Mouse (Mus musculus) ES-E14 (cell line): Measurements from ENCODE around the gene Rsg1. TPM values are rescaled to one million over a fixed set of nuclear protein-coding genes. Genes with fewer than 3 reads are reported as not detected.
A peak's percentile ranks its signal among the peaks of the same experiment; 100 is the strongest.

Experiments
- DNase-seq: peaks from one replicate; pipeline ENCODE4 v3.0.0-alpha.2; 2013; ENCODE audit warnings: low read depth, low spot score
- H3K27ac ChIP-seq: 2 replicates; pipeline ENCODE4 v1.5.1; 2012; ENCODE audit warnings: low read depth, mild to moderate bottlenecking, low read length, moderate library complexity, mixed read lengths; ENCODE audit not compliant: poor library complexity, insufficient read depth, severe bottlenecking
- H3K36me3 ChIP-seq: 2 replicates; pipeline ENCODE4 v1.6.1; 2012; ENCODE audit warnings: mild to moderate bottlenecking, low read length, moderate library complexity, mixed read lengths; ENCODE audit not compliant: control insufficient read depth, poor library complexity, insufficient read depth, severe bottlenecking
- H3K4me1 ChIP-seq, 2 experiments: fragments of 150-350 bp in 1 of 2; sonication (generic) in 1 of 2; 2 replicates each; pipeline ENCODE4 v1.6.1; 2012; ENCODE audit warnings: low read length in 2 of 2, mild to moderate bottlenecking in 1 of 2, mixed read lengths in 1 of 2; ENCODE audit not compliant: control insufficient read depth in 2 of 2, insufficient read depth in 2 of 2, poor library complexity in 1 of 2
- H3K4me3 ChIP-seq, 2 experiments: fragments of 150-350 bp in 1 of 2; sonication (generic) in 1 of 2; 2 replicates each; pipeline ENCODE4 v1.5.1; 2012; ENCODE audit warnings: low read length in 2 of 2, low read depth in 1 of 2, mild to moderate bottlenecking in 1 of 2, mixed read lengths in 1 of 2; ENCODE audit not compliant: insufficient read depth in 1 of 2, poor library complexity in 1 of 2, severe bottlenecking in 1 of 2
- H3K9ac ChIP-seq: 2 replicates; pipeline ENCODE4 v1.6.1; 2012; ENCODE audit warnings: low read depth, mild to moderate bottlenecking, low read length, mixed read lengths; ENCODE audit not compliant: poor library complexity, insufficient read depth, severe bottlenecking
- H3K9me3 ChIP-seq: fragments of 150-350 bp; sonication (generic); 2 replicates; pipeline ENCODE4 v1.6.1; 2012; ENCODE audit warnings: low read depth, mild to moderate bottlenecking, low read length; ENCODE audit not compliant: control insufficient read depth, insufficient read depth
- CHD2 ChIP-seq: IDR thresholded peaks from 2 replicates; pipeline ENCODE4 v1.6.1; 2014; ENCODE audit warnings: mild to moderate bottlenecking, low read depth, low read length, inconsistent platforms
- HCFC1 ChIP-seq: IDR thresholded peaks from 2 replicates; pipeline ENCODE4 v1.6.1; 2012; ENCODE audit warnings: low read length, inconsistent platforms, borderline replicate concordance; ENCODE audit not compliant: insufficient read depth
- MAFK ChIP-seq: IDR thresholded peaks from 2 replicates; pipeline ENCODE4 v1.6.1; 2014; ENCODE audit warnings: mild to moderate bottlenecking, low read depth, low read length, inconsistent platforms; ENCODE audit not compliant: insufficient read depth
- ZC3H11A ChIP-seq: IDR thresholded peaks from 2 replicates; pipeline ENCODE4 v1.6.1; 2012; ENCODE audit warnings: low read depth, mild to moderate bottlenecking, inconsistent platforms, low read length, borderline replicate concordance
- ZNF384 ChIP-seq: IDR thresholded peaks from 2 replicates; pipeline ENCODE4 v1.6.1; 2012; ENCODE audit warnings: low read depth, low read length, inconsistent platforms
- in situ Hi-C, 2 experiments: fragments of 600-800 bp; cut with MboI; formaldehyde crosslinking; loops; one replicate each; pipeline ENCODE4 v1.15.1; 2025; ENCODE audit warnings: low sequenced_read_pairs in 2 of 2, inconsistent platforms in 1 of 2; ENCODE audit not compliant: unreplicated experiment in 2 of 2
- total RNA-seq: library from RNA; depleted of rRNA; stranded (reverse); fragments of 300-350 nt; gene quantifications from 2 replicates; pipeline ENCODE4 v1.2.3, GENCODE M21; 2012

Gene Rsg1
- total RNA-seq, 1 experiment: 2.9 TPM

GRCm38 (mm10) chr4:141214337-141214851 lies 638 bp downstream of the Rsg1 start:
- Histone ChIP-seq H3K4me1 (peaks cover 0 to 6% of the 10 kb centered on the region in 2 experiments; a peak in 1 of 4 replicates), H3K4me3 (peak overlapping the region; percentile 58 to 63), H3K9ac (peak overlapping the region; percentile 59), H3K27ac (no peak overlapping the region), H3K36me3 (no peaks in the 10 kb centered on the region), H3K9me3 (no peaks in the 10 kb centered on the region)
- TF ChIP-seq MAFK (no peak), ZC3H11A (no peak), ZNF384 (no peak), CHD2 (no peak)
- in situ Hi-C loops: no loop called here
- no peak for DNase-seq

- H3K9me3 ChIP-seq: no peaks in the 10 kb centered on the region
- DNase-seq: no peak
- H3K27ac ChIP-seq: no peak overlapping the region
- peak overlapping the region; percentile 17 to 41; a peak in 3 of 4 replicates for H3K4me3 ChIP-seq
- no peak overlapping the region for H3K9ac ChIP-seq
- TF ChIP-seq ZNF384 (no peak), HCFC1 (no peak), ZC3H11A (no peak), CHD2 (no peak), MAFK (no peak)
- peaks cover 0 to 4% of the 10 kb centered on the region in 2 experiments; a peak in 1 of 4 replicates for H3K4me1 ChIP-seq
- in situ Hi-C loops: no loop called here
- no peaks in the 10 kb centered on the region for H3K36me3 ChIP-seq
Measured at GRCm38 (mm10) chr4:141219583-141220213, 5.9 kb downstream of the Rsg1 start.

DNA sequence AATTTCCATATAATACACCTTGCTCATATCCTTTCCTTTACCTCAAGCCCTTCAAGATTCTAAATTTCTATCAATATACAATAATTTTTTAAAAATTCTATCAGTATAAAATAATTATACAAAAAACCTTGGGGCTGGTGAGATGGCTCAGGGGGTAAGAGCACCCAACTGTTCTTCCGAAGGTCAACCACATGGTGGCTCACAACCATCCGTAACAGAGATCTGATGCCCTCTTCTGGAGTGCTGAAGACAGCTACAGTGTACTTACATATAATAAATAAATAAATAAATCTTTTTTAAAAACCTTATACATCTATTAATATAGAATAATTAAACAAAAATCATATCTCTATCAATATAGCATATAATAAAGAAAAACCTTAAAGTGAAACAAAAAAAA lies 8.1 kb downstream of the Rsg1 start:
- no peaks in the 10 kb centered on the region for H3K36me3 ChIP-seq
- in situ Hi-C loops: no loop called here
- no peak for DNase-seq

GRCm38 (mm10) chr4:141222752-141223151 lies 9.0 kb downstream of the Rsg1 start:
- TF ChIP-seq ZC3H11A: no peak
- no peak for TF ChIP-seq CHD2
- TF ChIP-seq ZNF384: no peak
- no peak for TF ChIP-seq HCFC1
- TF ChIP-seq MAFK: no peak
- Histone ChIP-seq H3K4me1 (peaks cover 0 to 4% of the 10 kb centered on the region in 2 experiments; a peak in 1 of 4 replicates), H3K36me3 (no peaks in the 10 kb centered on the region), H3K4me3 (no peak overlapping the region), H3K9me3 (no peaks in the 10 kb centered on the region), H3K9ac (no peak overlapping the region), H3K27ac (no peak overlapping the region)
- DNase-seq: no peak
- in situ Hi-C loops: no loop called here

More for the DNA sequence above, 8.1 kb downstream of the Rsg1 start:
- Histone ChIP-seq H3K4me3 (no peak overlapping the region), H3K27ac (no peak overlapping the region), H3K4me1 (peaks cover 0 to 4% of the 10 kb centered on the region in 2 experiments; a peak in 1 of 4 replicates), H3K9me3 (no peaks in the 10 kb centered on the region), H3K9ac (no peak overlapping the region)
- TF ChIP-seq CHD2 (no peak), ZC3H11A (no peak), HCFC1 (no peak), MAFK (no peak), ZNF384 (no peak)

DNA sequence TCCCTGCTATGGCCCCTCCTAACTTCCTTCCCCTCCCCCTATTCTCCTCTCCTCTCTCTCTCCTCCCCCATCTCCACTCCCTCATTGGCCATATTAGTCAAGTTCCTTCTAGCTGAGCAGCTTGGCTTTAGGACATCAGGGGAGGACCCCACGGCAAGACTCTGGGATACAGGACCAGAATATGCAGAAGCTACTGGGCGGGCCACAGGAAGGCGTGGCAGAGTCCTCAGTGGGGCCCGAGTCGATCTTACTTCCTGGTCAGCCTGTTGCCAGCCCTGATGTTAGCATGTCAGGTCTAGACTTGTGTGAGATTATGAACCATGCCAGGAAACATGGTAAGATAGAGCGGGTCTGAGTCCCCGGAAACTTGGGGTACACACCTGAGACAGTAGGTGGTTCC lies 14.9 kb downstream of the Rsg1 start:
- Histone ChIP-seq H3K4me1 (peaks cover 0 to 9% of the 10 kb centered on the region in 2 experiments; a peak in 1 of 4 replicates), H3K36me3 (no peaks in the 10 kb centered on the region), H3K4me3 (no peak overlapping the region), H3K9me3 (no peaks in the 10 kb centered on the region), H3K9ac (no peak overlapping the region), H3K27ac (no peak overlapping the region)
- no peak for TF ChIP-seq MAFK
- no peak for TF ChIP-seq HCFC1
- in situ Hi-C loops: no loop called here
- no peak for DNase-seq
